Mouse (Mus musculus): ENCODE measurements around the gene Pomgnt2. TPM values are rescaled to one million over a fixed set of nuclear protein-coding genes. Genes with fewer than 3 reads are reported as not detected.

The Pomgnt2 gene
- total and polyA plus RNA-seq, 3 experiments: not detected

DNA sequence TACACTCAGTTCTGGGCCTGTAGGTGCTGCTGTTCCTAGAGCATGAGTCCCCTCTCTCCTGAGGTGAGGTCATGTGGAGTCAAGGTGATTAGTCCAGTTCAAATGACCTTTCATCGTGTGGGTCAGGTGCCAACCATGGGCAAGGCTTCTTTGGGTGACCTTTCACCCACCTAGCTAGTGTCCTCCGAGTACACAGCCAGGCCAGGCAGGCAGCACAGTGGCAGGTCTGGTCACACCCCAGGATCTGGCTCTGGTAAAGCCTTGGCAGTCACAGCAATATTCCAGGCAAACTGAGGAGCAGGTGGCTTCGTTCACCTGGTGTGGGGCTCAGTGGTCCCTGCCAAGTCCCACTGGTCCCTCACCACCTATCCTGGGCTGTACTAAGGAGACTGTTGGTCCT lies 35.2 kb upstream of the Pomgnt2 start:
- no peaks in the 10 kb centered on the region for H3K27me3 ChIP-seq (replicated peaks)
- H3K9me3 ChIP-seq (replicated peaks; ENCODE audit: low read length): no peaks in the 10 kb centered on the region
- in situ Hi-C loops (cut with MboI; ENCODE audit: low pct_ligation_motif_present, low pct_unique_long_range_greater_than_20kb, low sequenced_read_pairs) (loop anchor here (10.0 kb wide), 1 partner anchor 63 kb away; no protein-coding TSS in a partner anchor), dilution Hi-C loops (cut with MboI; ENCODE audit: extremely low pct_ligation_motif_present, extremely low pct_unique_long_range_greater_than_20kb, low sequenced_read_pairs) (no loop called here)
- H3K4me3 ChIP-seq (replicated peaks in 1 of 3; ENCODE audit: low read depth in 2 of 3, low read length in 2 of 3, poor library complexity in 1 of 3): no peak overlapping the region
- TF ChIP-seq E2F4 (IDR thresholded peaks at IDR 0.05; ENCODE audit: insufficient replicate concordance, low read depth, low read length) (no peak), HCFC1 (IDR thresholded peaks at IDR 0.05; ENCODE audit: low read depth, low read length) (no peak), BHLHE40 (IDR thresholded peaks at IDR 0.05; ENCODE audit: low read depth, low read length) (no peak), USF2 (conservative IDR thresholded peaks at IDR 0.05; ENCODE audit: low read depth, low read length) (no peak), USF1 (IDR thresholded peaks at IDR 0.05; ENCODE audit: low read depth, low read length) (no peak), IRF4 (IDR thresholded peaks at IDR 0.05; ENCODE audit: low read depth, low read length) (no peak), ZNF384 (IDR thresholded peaks at IDR 0.05; ENCODE audit: low read depth, low read length) (no peak), UBTF (IDR thresholded peaks at IDR 0.05; ENCODE audit: low read depth, low read length) (no peak), CHD1 (IDR thresholded peaks at IDR 0.05; ENCODE audit: low read depth, low read length) (no peak), EP300 (IDR thresholded peaks at IDR 0.05; ENCODE audit: low read length) (no peak), JUND (conservative IDR thresholded peaks at IDR 0.05; ENCODE audit: low read depth, low read length) (no peak), MAX (IDR thresholded peaks at IDR 0.05; ENCODE audit: low read length) (no peak), MEF2A (IDR thresholded peaks at IDR 0.05; ENCODE audit: borderline replicate concordance, low read depth, low read length) (no peak), ELF1 (IDR thresholded peaks at IDR 0.05; ENCODE audit: low read depth, low read length) (no peak), ZMIZ1 (IDR thresholded peaks at IDR 0.05; ENCODE audit: low read depth, low read length) (no peak), ZC3H11A (IDR thresholded peaks at IDR 0.05; ENCODE audit: low read depth, low read length) (no peak), KAT2A (IDR thresholded peaks at IDR 0.05; ENCODE audit: insufficient replicate concordance, low read length) (no peak)
- H3K79me2 ChIP-seq (replicated peaks; ENCODE audit: control insufficient read depth, extremely low read depth, insufficient read depth, poor library complexity, severe bottlenecking): no peaks in the 10 kb centered on the region
- no peaks in the 10 kb centered on the region for H3K36me3 ChIP-seq (replicated peaks in 1 of 2; ENCODE audit: control insufficient read depth in 1 of 2, insufficient read depth in 1 of 2, low read length in 1 of 2)
- H3K4me2 ChIP-seq (ENCODE audit: insufficient read depth, low read depth, poor library complexity, severe bottlenecking): no peak overlapping the region
- H3K9ac ChIP-seq (ENCODE audit: insufficient read depth, low read depth): no peak overlapping the region
- no peak overlapping the region for H3K27ac ChIP-seq (ENCODE audit: insufficient read depth, low read depth)
- DNase-seq (ENCODE audit: extremely low read depth): no peak
- H3K4me1 ChIP-seq (ENCODE audit: control insufficient read depth in 1 of 2, insufficient read depth in 2 of 2): peaks cover 16 to 27% of the 10 kb centered on the region in 2 experiments

DNA sequence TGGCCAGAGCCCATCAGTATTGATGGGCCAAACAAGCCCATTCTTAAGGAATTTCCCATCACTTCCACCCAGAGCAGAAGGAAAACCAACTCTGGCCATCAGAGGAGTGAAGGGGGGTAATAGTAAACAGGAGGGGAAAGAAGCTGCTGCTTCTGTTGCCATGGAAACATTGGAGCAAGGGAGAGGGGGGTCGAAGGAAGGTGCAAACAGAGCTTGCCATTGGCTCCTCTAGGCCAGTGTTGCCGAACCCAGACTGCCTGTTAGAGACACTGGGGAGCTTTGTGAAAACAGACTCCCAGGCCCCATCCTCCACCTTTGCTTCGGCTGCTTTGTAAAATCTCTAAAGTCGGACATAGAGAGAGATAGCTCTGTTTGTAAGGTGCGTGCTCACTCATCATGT lies 33.8 kb upstream of the Pomgnt2 start:
- dilution Hi-C loops (cut with MboI; ENCODE audit: extremely low pct_ligation_motif_present, extremely low pct_unique_long_range_greater_than_20kb, low sequenced_read_pairs): no loop called here

More for the DNA sequence above, 33.8 kb upstream of the Pomgnt2 start:
- H3K9ac ChIP-seq (ENCODE audit: insufficient read depth, low read depth): no peak overlapping the region
- in situ Hi-C loops (cut with MboI; ENCODE audit: low pct_ligation_motif_present, low pct_unique_long_range_greater_than_20kb, low sequenced_read_pairs): loop anchor here (10.0 kb wide), 1 partner anchor 64 kb away; no protein-coding TSS in a partner anchor
- no peak for DNase-seq (ENCODE audit: extremely low read depth)
- H3K36me3 ChIP-seq (replicated peaks in 1 of 2; ENCODE audit: control insufficient read depth in 1 of 2, insufficient read depth in 1 of 2, low read length in 1 of 2): no peaks in the 10 kb centered on the region
- no peak for TF ChIP-seq PAX5 (IDR thresholded peaks at IDR 0.05; ENCODE audit: low read length)
- no peak for TF ChIP-seq E2F4 (IDR thresholded peaks at IDR 0.05; ENCODE audit: insufficient replicate concordance, low read depth, low read length)
- TF ChIP-seq RAD21 (IDR thresholded peaks at IDR 0.05; ENCODE audit: low read depth, low read length): no peak
- TF ChIP-seq ZKSCAN1 (IDR thresholded peaks at IDR 0.05; ENCODE audit: borderline replicate concordance, low read depth, low read length): no peak
- TF ChIP-seq IRF4 (IDR thresholded peaks at IDR 0.05; ENCODE audit: low read depth, low read length): no peak
- no peak for TF ChIP-seq KAT2A (IDR thresholded peaks at IDR 0.05; ENCODE audit: insufficient replicate concordance, low read length)
- no peak for TF ChIP-seq EP300 (IDR thresholded peaks at IDR 0.05; ENCODE audit: low read length)
- no peak for TF ChIP-seq HCFC1 (IDR thresholded peaks at IDR 0.05; ENCODE audit: low read depth, low read length)
- no peak for TF ChIP-seq MEF2A (IDR thresholded peaks at IDR 0.05; ENCODE audit: borderline replicate concordance, low read depth, low read length)
- no peak for TF ChIP-seq MAFK (IDR thresholded peaks at IDR 0.05; ENCODE audit: insufficient replicate concordance, low read length)
- no peak for TF ChIP-seq SMC3 (IDR thresholded peaks at IDR 0.05; ENCODE audit: low read depth, low read length)
- TF ChIP-seq NELFE (IDR thresholded peaks at IDR 0.05; ENCODE audit: low read depth, low read length): no peak
- TF ChIP-seq ELF1 (IDR thresholded peaks at IDR 0.05; ENCODE audit: low read depth, low read length): no peak
- no peak for TF ChIP-seq ZNF384 (IDR thresholded peaks at IDR 0.05; ENCODE audit: low read depth, low read length)
- TF ChIP-seq MAZ (IDR thresholded peaks at IDR 0.05; ENCODE audit: low read depth, low read length): no peak
- TF ChIP-seq CHD2 (IDR thresholded peaks at IDR 0.05; ENCODE audit: low read length): no peak
- peaks cover 28 to 31% of the 10 kb centered on the region in 2 experiments for H3K4me1 ChIP-seq (ENCODE audit: control insufficient read depth in 1 of 2, insufficient read depth in 2 of 2)
- no peaks in the 10 kb centered on the region for H3K9me3 ChIP-seq (replicated peaks; ENCODE audit: low read length)
- no peak overlapping the region for H3K4me2 ChIP-seq (ENCODE audit: insufficient read depth, low read depth, poor library complexity, severe bottlenecking)
- H3K27me3 ChIP-seq (replicated peaks): no peaks in the 10 kb centered on the region
- no peaks in the 10 kb centered on the region for H3K79me2 ChIP-seq (replicated peaks; ENCODE audit: control insufficient read depth, extremely low read depth, insufficient read depth, poor library complexity, severe bottlenecking)
- no peak overlapping the region for H3K27ac ChIP-seq (ENCODE audit: insufficient read depth, low read depth)
- no peak overlapping the region for H3K4me3 ChIP-seq (replicated peaks in 1 of 3; ENCODE audit: low read depth in 2 of 3, low read length in 2 of 3, poor library complexity in 1 of 3)

Measured in CH12.LX (cell line).